Mouse (Mus musculus) right cerebral cortex, postnatal 4 days (tissue): ENCODE results near the gene Cgas.

Source experiments
- DNase-seq: peaks from one replicate; pipeline ENCODE4 v3.0.0-alpha.2; 2022

The Cgas gene

DNA sequence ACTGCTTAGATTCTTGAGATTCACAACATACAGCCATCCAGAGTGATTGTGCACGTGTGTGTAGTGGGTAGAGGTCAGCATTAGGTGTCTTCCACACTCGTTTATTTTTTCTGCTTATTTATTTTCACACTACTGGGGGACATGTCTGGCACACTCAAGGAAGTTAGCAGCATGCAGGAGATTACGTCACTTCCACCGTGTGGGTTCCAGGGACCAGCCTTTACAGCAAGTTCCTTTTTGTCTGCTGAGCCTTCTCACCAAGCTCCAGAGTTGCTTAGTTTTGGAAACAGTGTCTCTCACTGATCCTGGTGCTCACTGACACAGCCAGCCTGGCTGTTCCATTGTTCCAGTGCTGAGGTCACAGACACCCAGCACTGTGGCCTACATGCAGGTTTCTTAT lies 8.3 kb upstream of the Cgas start:
- no peak for DNase-seq

DNA sequence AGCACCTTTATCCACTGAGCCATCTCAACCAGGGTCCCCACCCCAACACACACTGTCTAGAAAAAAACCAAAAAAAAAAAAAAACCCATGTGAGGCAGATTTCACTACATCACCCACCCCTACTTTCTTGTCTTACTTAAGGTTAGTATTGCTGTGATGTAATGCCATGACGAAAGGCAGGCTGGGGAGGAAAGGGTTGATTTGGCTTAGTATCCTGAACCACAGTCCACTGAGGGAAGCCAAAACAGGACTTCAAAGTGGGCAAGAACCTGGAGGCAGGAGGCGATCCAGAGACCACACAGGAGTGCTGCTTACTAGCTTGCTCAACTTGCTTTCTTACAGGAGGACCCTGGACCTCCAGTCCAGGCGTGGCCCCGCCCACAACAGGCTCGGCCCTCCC lies 7.4 kb upstream of the Cgas start:
- no peak for DNase-seq

DNA sequence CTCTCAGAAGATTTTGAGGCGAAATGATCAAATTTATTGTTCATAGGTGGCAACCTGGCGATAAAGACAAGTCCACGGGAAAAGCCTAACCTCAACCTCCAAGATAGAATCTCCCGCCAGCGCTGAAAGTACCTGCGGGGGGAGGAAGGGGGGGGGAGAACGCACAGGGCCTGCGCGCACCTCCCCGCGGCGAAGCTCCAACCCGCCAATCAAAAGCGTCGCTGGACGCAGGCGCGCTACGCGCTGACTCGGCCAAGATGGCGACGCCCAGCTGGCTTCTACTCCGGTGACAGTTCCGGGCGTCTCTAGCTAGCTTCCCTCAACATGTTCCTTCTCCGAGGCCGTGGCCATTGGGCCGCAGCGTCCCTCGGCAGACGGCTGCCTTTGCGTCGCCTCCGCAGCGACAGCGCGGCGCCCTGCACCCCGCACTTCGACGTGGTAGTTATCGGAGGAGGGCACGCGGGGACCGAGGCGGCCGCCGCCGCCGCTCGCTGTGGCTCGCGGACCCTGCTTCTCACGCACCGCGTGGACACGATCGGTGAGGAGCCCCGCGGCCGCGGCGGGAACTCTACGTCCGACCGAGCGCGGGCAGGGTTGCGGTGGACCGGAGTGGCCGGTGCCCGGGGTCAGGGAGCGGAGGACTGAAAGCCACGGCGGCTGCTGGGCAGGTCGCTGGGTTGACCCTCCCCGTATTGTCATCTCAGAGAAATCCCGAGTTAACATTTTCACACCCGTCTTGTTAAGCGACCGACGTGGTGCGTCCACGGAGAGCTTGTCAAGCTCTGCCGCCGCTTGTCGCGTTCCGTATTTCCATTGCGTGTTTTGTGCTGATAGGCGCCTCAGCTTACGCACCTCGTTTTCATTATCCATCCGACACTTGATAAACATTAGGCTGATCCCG lies 5.2 kb upstream of the Cgas start, which contains the start of the genes Mto1 and Gm17324:
TSS of gene Mto1 (plus strand) at position 236 of the 901 bp plus-strand sequence.
TSS of gene Gm17324 (minus strand) at position 814 of the 901 bp plus-strand sequence.
- peak; percentile 89 for DNase-seq

DNA sequence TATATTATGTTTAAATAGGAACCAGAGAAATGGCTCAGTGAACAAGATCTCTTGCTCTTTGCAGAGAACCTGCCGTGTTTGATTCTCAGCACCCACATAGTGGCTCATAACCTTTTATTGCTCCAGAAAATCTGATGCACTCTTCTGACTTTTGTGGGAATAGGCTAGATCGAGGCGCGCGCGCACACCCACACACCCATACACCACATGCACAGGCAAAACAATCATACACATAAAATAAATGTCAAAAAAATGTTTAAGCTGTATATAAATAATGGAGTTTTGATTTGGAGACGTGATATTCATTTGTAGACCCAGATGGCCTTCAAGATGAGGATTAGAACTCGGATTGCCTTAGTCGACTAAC lies 4.6 kb upstream of the Cgas start:
- DNase-seq: no peak

DNA sequence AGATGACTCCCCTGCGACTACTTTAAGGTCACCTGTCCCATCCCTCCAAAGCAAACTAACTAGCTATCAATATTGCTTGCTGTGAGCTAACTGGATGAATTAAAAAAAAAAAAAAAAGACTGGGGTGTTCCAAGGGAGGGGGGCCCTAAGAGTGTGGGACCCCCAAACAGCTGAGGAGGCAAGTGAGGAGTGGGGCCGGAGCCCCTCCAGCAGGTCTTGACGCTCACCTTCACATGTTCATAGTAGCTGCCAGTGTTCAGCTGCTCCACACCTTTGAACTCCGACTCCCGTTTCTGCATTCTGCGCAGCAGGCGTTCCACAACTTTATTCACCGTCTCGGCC lies 829 bp downstream of the Cgas start:
- DNase-seq: no peak

DNA sequence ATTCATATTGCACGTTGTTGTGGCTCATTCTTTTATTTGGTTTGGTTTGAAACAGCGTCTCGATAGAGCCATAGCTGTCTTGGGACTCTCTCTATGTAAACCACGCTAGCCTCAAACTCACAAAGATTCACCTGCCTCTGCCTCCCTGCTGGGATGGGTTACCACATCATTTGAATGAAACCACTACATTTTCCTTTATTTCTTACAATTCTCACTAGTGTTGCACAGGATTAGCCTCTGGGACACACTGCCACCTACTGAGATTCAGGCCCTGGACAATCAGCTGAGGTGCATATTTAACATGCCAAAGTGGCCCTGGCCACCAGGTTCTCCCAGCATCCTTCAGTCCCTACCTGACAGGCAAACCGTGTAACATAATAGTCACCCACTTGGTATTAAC lies 3.6 kb downstream of the Cgas start:
- DNase-seq: no peak

DNA sequence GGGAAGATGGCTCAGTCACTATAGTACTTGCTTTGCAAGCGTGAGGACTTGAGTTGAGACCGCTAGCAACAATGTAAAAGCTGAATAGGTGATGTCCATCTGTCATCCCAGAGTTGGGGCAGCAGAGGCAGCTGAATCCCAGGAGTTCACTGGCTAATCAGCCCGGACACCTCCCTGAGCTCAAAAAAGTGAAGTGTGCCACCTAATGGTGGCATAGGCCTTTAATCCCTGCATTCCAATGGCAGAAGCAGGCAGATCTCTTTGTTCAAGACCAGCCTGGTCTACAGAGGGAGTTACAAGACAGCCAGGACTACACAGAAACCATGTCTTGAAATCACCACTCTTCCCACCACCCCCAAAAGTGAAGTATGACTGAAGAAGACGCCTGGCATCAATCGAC lies 10.6 kb downstream of the Cgas start:
- DNase-seq: no peak

DNA sequence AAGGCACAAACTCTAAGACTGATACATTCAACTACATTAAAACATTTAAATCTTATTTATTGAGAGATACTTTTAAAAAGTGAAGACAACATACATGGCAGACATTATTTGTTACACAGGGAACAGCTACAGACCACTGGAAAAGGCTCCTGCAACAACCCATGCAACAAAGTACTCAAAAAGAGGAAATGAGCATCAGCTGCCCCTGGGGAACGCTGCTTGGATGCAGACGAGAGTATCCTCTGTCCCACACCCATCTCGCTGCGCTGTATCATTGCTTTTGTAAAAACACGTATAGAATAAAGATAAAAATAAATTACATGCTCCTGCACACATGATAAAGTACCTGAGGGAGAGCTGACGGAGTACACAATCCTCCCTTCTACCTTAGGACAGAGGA lies 12.6 kb downstream of the Cgas start:
- DNase-seq: no peak

DNA sequence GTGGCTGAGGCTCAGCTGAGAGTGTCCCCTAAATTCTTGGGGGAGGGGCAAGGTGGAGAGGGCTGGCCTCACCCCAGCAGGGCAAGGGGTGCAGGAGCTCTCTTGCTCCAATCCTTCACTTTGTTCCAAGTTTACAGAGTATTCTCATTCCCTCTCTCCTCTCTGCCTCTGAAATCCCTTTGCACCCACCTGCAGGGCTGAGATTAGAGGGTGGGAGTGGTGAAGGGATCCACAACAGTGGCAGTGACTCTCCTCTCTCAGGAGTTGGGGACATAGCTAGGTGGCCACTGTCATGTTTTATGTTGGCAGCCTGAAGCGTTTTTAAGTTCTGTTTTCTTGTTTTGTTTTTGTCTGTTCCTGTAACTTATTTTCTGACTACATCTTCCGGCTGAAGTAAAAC lies 13.5 kb downstream of the Cgas start:
- DNase-seq: no peak

DNA sequence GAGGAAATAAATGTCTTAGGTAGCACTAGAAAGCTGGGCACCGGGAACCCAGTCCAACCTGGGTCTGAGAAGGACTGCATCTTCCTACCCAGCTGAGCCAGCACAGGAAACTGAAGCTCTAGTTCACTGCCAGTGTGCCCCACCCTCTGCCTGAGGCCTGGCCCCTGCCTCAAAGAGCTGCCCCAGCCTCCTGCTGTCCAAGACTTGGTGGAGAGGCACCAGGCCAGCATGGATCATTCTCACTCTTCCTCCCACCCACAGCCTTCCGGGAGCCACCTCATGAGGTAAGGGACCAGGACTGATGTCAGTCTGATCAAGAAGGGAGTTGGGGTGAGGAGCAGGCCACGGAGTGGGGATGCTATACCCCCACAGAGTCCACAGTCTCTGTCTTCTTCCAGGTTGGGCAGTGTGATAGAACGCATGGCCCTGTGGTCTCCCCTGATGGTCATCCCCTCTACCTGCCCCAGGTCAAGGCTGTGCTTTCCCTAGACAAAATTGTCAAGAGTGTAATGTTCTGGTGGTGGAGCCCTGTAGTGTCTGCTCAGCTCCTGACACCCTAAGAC lies 14.1 kb downstream of the Cgas start:
- DNase-seq: no peak

DNA sequence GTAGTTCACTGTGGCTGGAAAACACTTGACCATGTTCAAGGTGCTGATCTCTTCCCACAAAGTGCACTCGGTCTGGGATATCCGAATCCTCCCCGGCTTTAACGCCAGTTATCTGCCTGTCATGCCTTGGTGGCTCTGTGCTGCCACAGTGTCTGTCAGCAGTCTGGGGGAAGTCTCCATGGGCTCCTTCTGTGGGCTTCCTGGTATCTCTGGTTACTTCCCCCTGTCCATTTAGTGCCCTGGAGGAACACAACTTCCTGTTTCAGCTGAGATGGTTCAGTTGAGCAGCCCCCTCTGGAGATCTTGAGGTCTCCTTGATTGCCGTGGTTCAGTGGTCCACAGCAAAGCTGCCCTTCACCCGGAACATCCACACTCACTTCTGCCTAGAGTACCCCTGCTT lies 14.9 kb downstream of the Cgas start:
- DNase-seq: no peak

DNA sequence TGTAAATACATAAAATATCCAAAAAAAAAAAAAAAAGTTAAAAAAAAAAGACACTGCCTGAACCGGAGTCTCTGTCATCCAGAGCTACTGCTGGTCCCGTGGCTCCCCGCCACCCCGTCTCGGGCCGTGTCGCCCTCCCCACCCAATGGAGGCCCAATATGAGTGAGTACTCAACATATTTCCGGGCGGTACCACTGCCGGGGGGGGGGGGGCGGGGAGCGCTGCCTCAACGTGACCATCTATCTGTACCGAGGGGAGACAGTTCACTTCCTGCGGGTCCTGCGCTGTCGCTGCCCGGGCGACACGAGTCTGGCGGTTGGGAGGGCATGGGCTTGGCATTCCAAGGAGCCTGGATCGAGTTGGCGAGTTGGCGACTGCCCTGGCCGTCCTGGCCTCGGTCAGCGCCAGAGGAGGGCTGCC lies 15.7 kb downstream of the Cgas start:
- DNase-seq: no peak

DNA sequence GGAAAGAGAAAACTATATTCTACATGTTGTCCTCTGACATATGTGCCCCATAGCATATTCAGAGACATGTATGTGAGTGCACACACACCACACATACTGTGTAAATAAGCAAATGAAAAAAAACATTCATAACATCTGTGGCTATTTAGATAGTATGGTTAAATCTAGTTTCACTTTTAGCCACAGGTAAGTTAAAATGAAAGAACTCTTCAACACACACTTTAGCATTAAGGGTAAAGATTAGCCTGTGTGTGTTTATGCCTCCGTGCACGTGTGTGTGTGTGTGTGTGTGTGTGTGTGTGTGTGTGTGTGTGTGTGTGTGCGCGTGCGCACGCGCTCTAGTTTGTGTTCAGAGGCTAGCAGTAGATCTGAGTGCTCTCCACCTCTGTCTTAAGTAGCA lies 41.4 kb downstream of the Cgas start:
- no peak for DNase-seq

DNA sequence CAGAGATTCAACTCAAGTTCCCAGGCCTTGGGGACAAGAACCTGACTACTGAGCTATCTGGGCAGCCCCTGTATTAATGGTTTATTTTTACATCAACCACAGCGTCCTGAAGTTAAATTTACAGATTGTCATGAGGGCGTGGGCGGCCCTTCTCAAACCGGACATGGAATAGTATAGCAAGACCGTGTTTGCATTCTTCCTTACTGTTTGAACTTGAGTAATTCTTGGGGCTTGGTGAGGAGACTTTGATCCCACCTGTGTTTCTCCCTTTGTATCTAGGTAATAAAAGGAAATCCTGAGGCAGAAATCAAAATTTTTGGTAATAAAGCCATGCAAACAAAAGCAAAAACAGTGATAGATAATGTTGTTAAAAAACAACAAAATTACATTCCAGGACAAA lies 42.5 kb downstream of the Cgas start:
- DNase-seq: no peak

DNA sequence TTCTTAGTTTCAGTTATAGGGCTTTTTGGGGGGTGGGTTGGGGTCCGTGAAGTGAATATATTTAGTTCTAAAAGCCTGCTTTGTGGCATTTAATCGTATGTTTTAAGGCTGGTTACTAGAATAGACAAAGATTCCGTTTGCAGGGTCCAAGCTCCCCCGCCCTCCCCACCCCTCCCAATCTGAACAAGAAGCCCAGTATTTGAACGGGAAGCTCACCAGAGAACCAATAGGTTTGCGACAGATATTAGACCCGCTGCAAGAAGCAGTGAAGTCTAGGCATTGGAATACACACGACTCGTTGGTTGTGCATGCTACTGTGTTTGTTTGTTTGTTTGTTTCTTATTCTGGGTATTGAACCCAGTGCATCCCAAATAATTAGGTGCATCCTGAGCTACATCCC lies 46.5 kb downstream of the Cgas start:
- DNase-seq: no peak

DNA sequence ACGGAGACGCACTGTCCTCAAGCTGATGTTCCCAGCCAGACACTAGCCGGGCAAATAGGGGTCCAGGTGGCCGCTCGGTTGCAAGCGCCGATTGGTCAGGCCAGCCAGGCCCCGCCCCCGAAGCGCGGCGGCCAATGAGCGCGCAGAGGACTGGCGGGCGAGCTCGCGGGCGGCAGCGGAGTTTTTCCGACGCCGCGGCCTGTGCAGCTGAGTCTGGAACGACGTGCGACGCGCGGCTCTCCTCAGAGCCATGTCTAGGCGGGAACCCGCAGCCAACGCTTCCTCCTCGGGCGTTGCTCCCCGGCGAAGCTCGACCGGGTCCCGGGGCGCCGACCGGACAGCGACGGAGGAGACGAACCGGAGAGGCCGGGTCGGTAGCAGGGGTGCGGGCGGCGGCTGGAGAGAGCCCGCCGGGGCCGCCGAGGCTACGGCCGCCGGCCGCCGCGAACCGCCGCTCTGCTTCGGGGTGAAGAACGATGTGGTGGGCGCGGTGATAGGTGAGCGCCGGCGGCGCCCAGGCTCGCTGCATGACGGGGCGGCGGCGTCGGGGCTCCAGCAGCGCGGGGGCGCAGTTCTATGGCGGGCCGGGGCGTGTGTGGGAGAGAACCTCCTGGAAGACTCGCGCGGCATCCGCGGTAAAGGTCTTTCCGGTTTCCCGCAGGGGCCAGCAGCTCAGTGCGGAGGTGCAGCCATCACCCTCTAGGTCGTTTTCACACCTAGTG lies 47.2 kb downstream of the Cgas start, which contains the start of gene Ddx43:
TSS of gene Ddx43 (plus strand) at position 148 of the 722 bp plus-strand sequence.
- DNase-seq: peak; percentile 21

DNA sequence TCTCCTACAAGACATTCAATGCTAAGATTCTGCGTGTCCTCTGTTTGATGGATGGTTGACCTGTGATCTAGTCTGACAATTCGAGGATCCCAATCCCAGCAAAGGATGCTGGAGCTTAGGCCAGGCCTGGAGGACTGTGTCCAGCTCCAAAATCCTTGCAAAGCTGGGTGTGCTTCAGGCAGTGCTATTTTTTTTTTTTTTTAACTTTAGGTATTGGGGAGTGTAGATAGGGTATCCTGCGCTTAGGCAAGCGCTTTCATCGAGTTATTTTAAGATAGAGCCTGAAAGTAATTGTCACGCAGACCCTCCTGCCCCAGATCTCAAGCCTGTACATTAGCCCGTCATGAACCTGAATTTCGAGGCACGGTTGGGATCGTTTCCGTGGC lies 47.8 kb downstream of the Cgas start:
- no peak for DNase-seq

DNA sequence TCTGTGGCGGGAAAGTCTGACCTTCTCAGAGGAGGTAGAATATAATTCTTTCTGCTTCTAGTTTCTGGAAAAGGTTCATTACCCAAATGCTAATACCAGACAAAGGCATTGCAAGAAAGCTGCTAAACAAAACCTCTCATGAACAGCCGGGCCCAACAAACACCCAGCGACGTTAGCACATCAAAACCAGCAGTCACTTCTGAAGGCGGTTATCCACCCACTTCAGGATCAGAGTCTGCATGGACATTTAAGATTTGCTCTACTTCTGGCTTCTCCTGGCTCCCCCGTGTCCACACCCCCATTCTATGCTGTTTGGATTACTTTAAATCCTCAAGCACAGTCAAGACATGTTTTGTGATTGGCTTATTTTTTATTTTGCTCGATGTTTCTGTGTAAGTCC lies 48.4 kb downstream of the Cgas start:
- DNase-seq: no peak

DNA sequence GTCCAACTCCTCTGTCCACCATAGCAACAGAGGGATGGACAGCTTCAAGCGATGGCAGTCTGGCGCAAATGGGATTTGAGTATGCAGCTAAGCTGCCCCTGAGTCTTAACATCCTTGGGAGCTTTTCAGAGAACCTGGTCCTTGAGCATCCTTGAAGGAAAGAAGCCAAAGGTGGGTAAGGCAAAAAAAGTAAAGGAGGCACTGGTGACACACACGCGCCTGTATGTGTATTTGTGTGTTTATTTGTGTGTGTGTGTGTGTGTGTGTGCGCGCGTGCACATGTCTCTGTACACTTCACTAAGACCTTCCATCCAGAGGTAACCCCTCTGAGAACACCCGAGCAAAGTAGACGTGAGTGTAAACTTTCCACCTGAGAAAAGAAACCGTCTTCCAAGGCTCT lies 49.3 kb downstream of the Cgas start:
- DNase-seq: no peak

DNA sequence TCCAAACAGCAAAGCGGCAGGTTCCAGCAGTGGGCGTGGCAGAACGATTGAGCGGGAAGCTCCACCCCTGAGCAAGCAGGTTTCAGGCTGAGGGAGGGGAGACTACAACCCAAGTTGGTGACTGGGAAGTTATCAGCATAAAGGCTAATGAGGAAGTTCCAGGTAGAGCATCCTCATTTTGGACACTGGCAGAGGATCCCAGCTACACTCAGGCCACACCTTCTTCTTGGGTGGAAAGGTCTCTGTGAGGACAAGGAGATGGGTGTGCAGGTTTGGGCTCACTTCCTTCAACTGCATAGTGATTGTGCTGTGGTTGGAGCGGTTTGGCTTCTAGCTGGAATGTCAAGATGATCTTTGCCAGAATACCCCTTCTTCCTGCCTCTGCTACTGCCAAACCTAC lies 53.1 kb downstream of the Cgas start:
- DNase-seq: no peak

DNA sequence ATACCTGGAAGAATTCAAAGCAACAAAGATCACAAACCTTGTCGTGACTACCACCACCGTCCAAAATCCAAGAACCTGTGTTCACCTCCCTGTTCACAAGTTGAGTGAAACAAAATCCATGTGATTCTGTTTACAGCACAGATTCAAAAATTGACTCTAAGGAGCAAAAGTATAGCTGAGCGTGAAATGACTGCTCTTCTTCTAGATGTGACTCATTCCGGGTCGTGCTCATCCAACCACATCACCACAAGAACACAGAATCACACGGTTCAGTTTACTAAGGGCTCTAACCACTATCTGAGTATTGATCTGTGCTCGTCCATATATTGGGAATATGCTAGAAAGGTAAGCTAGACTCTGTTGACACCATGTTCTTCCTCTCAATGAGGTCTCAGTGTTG lies 56.1 kb downstream of the Cgas start:
- no peak for DNase-seq

DNA sequence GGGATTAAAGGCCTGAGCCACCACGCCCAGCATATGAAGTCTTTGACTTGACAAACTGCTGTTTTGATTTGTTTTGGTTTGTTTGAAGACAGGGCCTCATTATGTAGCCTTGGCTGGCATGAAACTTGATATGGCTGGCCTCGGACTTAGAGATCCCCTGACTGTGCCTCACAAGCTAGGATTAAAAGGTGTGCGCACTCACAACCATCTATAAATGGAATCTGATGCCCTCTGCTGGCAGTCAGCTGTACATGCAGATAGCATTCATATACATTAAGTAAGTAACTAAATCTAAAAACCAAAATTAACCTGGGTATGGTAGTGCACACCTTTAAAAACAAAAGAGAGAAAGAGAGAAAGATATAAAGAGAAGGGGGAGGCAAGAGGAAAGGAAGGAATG lies 57.1 kb downstream of the Cgas start:
- DNase-seq: no peak
